Mouse (Mus musculus) E14TG2a.4 (cell line): ENCODE results near the gene Olfr894.
"Not testable (repeated sequence)": the region's sequence is repeated elsewhere in the genome, so short reads cannot be mapped to it uniquely, and the experiment has no call there.

Experiments used
- H3K27me3 ChIP-seq: 2 replicates; pipeline ENCODE4 v1.6.1; 2014; ENCODE audit warnings: low read length, control low read depth; ENCODE audit not compliant: insufficient read depth
- H3K36me3 ChIP-seq: 2 replicates; pipeline ENCODE4 v1.6.1; 2014; ENCODE audit warnings: low read length, control low read depth; ENCODE audit not compliant: insufficient read depth
- H3K4me1 ChIP-seq: replicated peaks from 2 replicates; pipeline ENCODE4 v1.6.1; 2014; ENCODE audit warnings: low read depth, low read length, control low read depth
- H3K4me3 ChIP-seq: replicated peaks from 2 replicates; pipeline ENCODE4 v1.5.1; 2014; ENCODE audit warnings: mild to moderate bottlenecking, low read length
- H3K9me3 ChIP-seq: 2 replicates; pipeline ENCODE4 v1.6.1; 2014; ENCODE audit warnings: low read length, control low read depth
- CTCF ChIP-seq: conservative IDR thresholded peaks from 2 replicates; pipeline ENCODE4 v1.5.1; 2014; ENCODE audit warnings: low read length
- NANOG ChIP-seq: IDR thresholded peaks from 2 replicates; pipeline ENCODE4 v1.6.1; 2014; ENCODE audit warnings: borderline replicate concordance, low read length, mixed read lengths
- POU5F1 ChIP-seq: IDR thresholded peaks from 2 replicates; pipeline ENCODE4 v1.6.1; 2014; ENCODE audit warnings: low read length, borderline replicate concordance

The Olfr894 gene

DNA sequence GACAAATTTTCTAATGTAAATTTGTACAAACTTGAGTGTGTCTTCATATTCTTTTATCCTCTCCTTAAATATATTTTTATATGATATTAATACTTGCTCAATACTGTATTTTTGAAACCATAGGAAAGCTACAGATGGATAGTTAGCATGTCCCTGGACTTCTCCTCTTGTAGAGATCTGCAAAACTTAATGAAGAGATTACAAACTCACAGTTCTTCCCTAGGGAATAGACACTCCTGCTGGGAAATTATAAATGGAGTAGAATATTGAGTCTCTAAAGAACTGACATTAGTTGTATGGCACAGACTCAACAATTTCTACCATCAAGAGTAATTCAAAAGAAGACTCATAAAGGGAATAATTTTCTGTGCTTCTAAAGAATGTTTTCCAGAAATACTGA is at the start of gene Olfr894:
Olfr894 (plus strand) TSS at position 301 of the 400 bp plus-strand sequence.
- no peaks in the 10 kb centered on the region for H3K36me3 ChIP-seq
- no peak for TF ChIP-seq CTCF
- TF ChIP-seq NANOG: no peak
- TF ChIP-seq POU5F1: no peak

GRCm38 (mm10) chr9:38168341-38168740 is 49.5 kb upstream of the Olfr894 start:
- not testable (repeated sequence) for H3K36me3 ChIP-seq, H3K4me3 ChIP-seq, H3K27me3 ChIP-seq, H3K4me1 ChIP-seq
- H3K9me3 ChIP-seq: peaks cover 21% of the 10 kb centered on the region; the same call in 1 of the 2 replicates

More for the DNA sequence above, at the start of gene Olfr894:
- Histone ChIP-seq H3K4me1 (no peaks in the 10 kb centered on the region), H3K9me3 (no peaks in the 10 kb centered on the region), H3K27me3 (no peaks in the 10 kb centered on the region), H3K4me3 (no peak within 1 kb of the TSS)

DNA sequence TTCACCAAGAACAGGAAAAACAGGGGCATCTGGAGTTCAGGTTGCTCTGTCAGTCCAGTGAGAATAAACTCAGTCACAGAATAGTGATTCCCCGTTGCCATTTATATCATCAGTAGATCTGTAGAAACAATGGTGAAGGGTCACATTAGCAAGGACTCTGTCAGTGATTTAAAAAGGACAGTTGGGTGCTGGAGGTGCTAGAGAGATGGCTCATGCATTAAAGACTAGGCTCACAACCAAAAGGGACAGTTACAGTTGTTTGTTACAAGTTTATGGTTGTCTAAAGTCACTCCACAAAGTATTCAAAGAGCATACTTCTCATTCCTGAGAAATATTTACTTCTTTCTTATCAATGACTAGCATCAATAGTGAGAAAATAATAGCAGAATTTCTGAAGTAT is 37.1 kb upstream of the Olfr894 start, which contains the start of gene Olfr891:
Olfr891 (minus strand) TSS at position 101 of the 400 bp plus-strand sequence.
- Histone ChIP-seq H3K9me3 (peaks cover 25% of the 10 kb centered on the region), H3K36me3 (no peaks in the 10 kb centered on the region), H3K27me3 (no peaks in the 10 kb centered on the region), H3K4me3 (no peak within 1 kb of the TSS), H3K4me1 (no peaks in the 10 kb centered on the region)
- TF ChIP-seq NANOG: no peak
- no peak for TF ChIP-seq CTCF
- no peak for TF ChIP-seq POU5F1

- no peaks in the 10 kb centered on the region for H3K4me1 ChIP-seq
- no peaks in the 10 kb centered on the region for H3K27me3 ChIP-seq
- TF ChIP-seq POU5F1 (no peak), CTCF (no peak), NANOG (no peak)
- no peak within 1 kb of the TSS for H3K4me3 ChIP-seq
- no peaks in the 10 kb centered on the region for H3K36me3 ChIP-seq
- H3K9me3 ChIP-seq: peaks cover 5% of the 10 kb centered on the region; the same call in 1 of the 2 replicates
Observed at GRCm38 (mm10) chr9:38208065-38208464, 9.8 kb upstream of the Olfr894 start, which contains the start of gene Olfr893. Gene Olfr893, plus strand, starts transcription at chr9:38208365.

- Histone ChIP-seq H3K4me1 (no peaks in the 10 kb centered on the region), H3K27me3 (no peaks in the 10 kb centered on the region), H3K36me3 (no peaks in the 10 kb centered on the region), H3K4me3 (no peak within 1 kb of the TSS), H3K9me3 (no peaks in the 10 kb centered on the region)
- TF ChIP-seq NANOG: no peak
- TF ChIP-seq CTCF: no peak
- TF ChIP-seq POU5F1: no peak
Observed at GRCm38 (mm10) chr9:38252474-38252873, 34.6 kb downstream of the Olfr894 start, which contains the start of gene Olfr143. Gene Olfr143, plus strand, starts transcription at chr9:38252774.

GRCm38 (mm10) chr9:38267551-38267950 is 49.7 kb downstream of the Olfr894 start, which contains the start of gene Olfr895:
Gene Olfr895, plus strand, starts transcription at chr9:38267851.
- TF ChIP-seq NANOG: no peak
- TF ChIP-seq POU5F1: no peak
- Histone ChIP-seq H3K4me1 (no peaks in the 10 kb centered on the region), H3K36me3 (no peaks in the 10 kb centered on the region), H3K27me3 (no peaks in the 10 kb centered on the region), H3K4me3 (no peak within 1 kb of the TSS), H3K9me3 (peaks cover 8% of the 10 kb centered on the region; the same call in 1 of the 2 replicates)
